Mouse (Mus musculus) mouse trophoblast stem cell (cell line): ENCODE results near the gene Ahcy.
"Not testable (repeated sequence)": the region's sequence is repeated elsewhere in the genome, so short reads cannot be mapped to it uniquely, and the experiment has no call there.

ENCODE experiments used
- in situ Hi-C, 2 experiments: fragments of 300-500 bp; cut with MseI, MboI; formaldehyde crosslinking; loops; 2 replicates in 1 of 2; 3 replicates in 1 of 2; pipeline ENCODE4 v1.15.1; 2025

Ahcy gene

DNA sequence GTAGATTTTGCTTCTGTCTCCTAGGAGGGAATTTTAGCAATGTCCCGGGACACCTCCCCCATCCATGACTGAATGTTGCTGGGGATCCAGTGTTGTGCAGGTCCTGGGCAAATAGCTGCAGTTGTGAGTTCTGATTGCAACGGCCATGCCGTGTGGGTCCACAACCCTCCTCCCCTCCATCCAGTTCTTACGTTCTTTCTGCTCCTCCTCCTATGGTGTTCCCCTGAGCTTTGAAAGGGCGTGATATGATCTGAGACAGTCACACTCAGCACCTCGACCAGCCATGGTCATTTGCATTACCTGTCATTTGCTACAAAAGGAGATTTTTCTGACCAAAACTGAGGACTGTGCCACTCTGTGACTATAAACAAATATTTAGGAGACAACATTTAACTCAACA is 1.4 kb upstream of the Ahcy start:
- in situ Hi-C loops = no loop called here

DNA sequence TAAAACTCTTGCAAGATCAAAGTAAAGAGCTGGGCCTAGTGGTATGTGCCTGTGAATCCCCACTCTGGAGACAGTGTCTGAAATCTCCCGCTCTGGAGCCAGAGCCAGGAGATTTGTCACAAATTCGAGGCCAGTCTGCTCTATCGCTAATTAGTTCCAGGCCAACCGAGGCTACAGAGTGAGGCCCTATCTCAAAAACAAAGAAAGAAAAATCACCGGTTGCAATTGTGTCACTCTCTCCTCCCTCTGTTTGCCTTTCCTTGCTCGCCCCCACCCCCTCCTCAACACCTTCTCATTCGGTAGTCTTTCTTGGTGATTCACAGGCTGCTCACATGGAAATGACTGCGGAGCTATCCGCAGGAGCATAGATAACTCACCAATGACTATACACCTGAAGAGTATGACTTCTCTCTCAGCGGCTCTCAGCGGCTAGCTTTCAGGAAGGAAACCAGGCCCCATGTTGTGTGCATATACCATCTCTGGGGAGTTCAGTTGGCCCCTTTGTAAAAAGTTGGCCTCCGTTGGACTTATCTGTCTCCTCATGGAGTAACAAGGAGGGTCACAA is 551 bp upstream of the Ahcy start:
- in situ Hi-C loops = no loop called here

DNA sequence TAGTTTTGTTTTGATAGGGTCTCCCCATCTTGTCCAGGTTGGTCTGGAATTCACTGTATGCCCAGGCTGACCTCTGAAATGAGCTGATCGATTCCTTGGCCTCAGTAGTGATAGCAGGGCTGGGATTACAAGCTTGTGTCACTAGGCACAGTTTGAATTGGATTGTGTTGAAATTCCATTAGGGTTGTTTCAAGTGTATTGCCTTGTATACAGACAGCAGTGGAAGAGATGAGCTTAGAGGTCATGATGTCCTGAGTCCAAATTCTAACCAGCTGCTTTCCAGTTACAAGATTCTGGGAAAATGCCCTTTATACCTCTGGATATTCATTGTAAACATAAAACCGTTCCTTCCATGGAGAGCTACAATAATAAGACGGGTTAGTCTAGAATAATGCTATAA is 950 bp downstream of the Ahcy start:
- in situ Hi-C loops = no loop called here

DNA sequence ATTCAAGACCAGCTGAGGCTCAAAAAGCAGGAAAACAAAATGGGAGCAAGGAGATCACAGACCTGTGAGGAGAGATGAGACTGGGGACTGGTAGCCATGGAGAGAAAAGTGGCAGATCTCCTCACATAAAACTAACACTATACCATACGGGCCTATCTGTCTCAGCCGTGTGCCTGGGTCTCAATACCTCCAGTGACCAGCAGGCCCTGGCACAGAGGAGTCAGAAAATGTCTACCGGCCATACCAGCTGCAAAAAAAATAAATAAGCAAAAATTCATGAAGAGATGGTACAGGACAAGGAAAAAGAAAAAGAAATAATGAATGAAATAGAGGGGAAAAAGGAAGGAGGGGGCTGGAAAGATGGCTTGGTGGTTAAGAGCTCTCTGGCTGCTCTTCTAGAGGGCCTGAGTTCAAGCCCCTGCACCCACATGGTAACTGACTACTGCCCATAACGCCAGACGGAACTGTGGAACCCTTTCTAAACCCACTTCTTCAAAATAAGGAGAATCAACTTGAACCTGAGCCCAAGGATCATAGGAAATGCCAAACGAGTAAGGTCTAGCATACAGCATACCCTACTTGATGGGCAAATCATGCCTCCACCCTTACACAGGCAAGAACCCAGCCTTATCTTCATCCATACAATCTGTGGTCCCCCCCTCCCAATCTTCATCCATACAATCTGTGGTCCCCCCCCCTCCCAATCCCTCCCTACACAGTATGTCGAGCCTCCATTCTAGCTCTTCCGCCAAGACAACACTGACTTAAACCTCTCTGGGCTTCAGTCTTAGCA is 1.7 kb downstream of the Ahcy start:
- in situ Hi-C loops = no loop called here

DNA sequence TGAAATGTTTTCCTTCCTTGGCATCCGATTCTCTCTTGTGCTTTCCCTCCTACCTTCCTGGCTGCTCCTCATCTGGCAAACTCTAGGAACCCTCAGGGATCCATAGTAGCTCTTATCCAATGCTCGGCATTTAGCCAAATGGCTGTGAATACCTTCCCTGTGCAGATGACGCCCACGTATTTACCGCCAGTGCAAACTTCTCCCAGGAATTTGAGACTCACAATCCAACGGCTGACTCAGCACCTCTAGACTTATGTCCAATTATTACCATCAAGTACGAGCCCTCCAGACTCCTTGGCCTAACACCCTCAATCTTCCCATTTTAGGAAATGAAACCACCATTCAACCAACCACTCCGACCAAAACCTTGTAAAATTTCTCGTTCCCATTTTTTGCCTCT is 3.3 kb downstream of the Ahcy start:
- in situ Hi-C loops = no loop called here

DNA sequence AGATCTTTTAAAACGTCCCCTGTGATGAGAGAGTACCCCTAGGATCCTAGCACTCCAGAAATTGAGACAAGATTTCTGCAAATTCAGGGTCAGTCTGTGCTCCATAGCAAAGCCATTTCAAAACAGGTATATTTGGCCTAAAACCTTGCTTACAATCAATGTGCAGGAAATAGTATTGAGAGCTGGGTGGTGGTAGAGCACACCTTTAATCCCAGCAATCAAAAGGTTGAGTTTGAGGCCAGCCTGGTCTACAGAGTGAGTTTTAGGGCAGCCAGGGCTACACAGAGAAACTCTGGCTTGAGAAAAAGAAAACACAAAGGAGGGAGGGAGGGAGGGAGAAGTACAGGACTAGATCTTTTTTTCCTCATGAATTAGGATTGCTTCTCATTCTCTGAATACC is 16.9 kb downstream of the Ahcy start:
- in situ Hi-C loops = no loop called here

DNA sequence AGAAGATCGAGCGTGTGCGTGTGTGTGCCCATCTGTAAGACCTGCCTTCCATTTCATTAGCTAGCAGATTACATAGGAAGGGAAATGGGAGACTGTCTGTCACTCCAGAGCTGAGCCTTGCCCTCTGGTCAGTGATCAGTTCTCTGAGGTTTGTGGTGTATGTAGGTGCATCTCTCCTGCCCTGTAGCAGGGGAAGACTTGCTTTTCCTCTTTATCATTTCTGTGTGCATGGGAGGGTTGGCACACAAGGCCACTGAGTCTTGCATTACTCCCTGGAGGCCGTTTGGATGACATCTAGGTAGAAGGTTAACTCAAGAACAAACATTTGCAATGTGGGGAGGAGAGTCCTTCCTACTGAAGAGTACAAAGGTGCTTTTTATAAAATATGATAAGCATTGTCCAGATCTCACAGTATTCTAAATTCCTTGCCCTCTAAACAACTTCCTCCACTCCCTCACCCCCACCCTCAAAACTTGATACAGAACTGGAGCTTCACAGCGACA is 18.2 kb downstream of the Ahcy start:
- in situ Hi-C loops = no loop called here

DNA sequence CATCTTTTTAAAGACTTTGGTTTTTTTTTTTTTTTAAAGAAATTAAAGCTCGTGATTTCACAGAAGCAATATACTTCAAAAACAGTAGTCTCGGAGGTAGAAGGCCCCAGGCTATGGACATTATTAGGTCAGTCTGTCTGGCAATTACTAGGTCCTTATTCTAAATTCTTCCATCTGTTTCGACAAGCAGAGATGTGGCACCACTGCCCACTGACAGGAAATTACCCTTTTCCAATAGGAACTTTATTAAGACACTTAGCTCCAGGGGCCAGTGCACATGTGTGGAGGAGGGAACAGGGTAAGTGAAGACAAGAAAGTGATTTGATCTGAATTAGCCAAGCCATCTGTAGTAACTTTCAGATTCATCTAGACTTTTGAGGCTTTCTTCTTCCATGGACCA is 19.6 kb downstream of the Ahcy start:
- in situ Hi-C loops = no loop called here

DNA sequence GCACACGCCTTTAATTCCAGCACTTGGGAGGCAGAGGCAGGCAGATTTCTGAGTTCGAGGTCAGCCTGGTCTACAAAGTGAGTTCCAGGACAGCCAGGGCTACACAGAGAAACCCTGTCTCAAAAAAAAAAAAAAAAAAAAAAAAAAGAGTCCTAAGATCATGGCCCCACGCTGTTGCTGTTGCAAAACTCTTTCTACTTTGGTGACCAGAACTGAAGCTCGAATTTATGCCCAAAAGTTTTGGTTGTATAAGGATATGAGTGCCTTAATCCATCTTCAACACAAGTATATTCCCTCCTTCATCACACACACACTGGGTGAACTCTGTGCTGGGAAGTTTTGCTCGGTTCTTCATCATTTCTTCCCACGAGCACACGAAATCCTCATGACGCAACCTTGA is 20.8 kb downstream of the Ahcy start:
- in situ Hi-C loops = not testable (repeated sequence)

DNA sequence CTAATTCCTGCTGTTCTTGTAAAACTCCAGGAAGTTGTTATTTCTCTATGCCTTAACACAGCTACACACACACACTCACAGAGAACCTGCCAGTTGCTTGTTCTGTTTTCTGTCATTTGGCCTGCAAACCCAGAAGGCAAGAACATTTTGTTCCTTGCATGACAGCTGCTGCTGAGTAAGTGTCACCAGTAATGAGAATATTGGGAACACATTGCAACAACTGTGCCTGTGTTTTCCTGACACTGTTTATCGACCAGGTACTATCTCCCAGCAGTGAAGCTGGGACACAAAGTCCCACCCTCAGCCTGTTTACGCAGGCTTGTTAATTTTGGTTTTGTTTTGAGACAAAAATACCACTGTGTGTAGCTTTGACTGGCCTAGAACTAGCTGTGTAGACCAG is 21.6 kb downstream of the Ahcy start:
- in situ Hi-C loops = no loop called here

DNA sequence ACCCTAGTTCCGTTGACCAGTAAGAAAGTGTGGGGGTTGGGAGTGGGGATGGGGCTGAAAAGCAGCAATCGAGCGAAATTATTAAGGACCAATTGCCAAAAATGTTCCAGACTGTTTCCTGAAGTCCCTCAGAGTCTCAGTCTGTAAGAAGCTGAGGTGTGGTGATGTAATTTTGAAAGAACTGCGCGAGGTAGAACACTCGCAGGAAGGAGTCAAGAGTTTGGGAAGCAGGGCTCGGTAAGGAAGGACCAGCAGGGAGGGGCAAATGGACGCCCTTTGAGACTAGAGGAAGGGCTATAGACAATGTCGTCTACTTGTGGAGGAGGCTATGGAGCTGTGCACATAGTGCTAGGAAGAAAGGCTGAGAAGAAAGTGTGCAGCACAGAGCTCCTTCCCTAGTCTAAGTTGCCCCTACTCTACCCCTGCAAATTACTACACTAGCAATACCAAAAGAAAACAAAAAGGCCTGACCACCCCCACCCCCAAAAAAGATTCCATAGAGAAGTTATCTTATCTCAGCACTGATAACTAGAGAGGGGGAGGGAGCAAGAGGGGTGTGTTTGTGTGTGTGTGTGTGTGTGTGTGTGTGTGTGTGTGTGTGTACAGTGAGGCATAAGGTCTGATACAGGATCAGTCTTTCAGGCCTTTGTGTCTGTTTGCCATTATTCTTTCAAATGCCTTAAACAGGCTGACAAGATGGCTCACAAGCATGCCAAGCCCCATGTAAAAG is 22.5 kb downstream of the Ahcy start:
- in situ Hi-C loops = no loop called here

DNA sequence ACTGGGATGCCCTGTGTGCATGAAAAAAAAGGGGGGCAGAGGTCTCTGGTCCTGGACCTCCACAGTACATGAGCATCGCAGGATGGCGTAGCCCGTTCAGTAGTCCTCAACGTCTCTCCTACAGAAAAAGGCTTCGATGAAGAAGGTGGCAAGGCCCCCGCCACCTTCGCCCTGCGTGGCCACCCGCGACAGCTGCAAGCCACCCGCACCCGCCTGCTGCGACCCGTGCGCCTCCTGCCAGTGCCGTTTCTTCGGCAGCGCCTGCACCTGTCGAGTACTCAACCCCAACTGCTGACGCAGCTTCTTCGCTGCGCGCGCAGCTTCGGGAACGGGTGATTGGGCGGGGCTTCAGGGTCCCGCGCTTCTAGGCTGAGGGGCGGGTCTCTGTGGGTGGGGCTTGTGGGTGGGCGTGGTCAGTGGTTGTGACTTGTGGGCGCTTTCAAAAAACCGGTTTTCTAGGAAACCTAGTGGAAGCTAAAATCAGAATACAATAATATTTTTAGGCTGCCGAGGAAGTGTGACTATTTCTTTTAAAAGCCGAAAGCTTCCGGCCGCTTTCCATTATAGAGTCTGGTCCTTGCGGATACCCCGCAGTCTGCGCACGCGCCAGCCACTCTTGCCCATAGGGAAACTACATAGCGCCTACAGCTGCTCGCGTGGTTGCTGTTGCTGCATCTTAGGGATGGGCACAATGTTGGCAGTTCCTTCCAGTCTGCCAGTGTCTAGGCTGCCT is 23.6 kb downstream of the Ahcy start:
- in situ Hi-C loops = no loop called here

DNA sequence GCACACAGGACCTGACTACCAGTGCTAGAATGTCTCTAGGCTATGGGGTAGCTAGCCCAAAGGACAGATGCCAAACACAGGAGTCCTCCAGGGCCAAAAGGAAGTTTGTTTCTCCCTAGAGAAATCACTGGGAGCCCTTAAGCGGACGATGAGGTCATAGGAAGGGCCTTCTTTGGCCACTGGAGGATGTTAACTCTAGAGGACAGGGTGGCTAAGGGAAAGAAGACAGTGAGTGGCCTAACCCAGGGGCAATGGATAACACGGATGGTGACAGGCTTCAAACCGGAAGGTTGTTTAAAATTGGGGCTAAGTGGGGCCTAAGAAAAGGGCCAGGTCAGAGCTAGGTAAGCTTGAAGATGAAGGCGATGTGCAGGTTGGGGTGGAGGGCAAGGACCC is 24.2 kb downstream of the Ahcy start:
- in situ Hi-C loops = no loop called here

DNA sequence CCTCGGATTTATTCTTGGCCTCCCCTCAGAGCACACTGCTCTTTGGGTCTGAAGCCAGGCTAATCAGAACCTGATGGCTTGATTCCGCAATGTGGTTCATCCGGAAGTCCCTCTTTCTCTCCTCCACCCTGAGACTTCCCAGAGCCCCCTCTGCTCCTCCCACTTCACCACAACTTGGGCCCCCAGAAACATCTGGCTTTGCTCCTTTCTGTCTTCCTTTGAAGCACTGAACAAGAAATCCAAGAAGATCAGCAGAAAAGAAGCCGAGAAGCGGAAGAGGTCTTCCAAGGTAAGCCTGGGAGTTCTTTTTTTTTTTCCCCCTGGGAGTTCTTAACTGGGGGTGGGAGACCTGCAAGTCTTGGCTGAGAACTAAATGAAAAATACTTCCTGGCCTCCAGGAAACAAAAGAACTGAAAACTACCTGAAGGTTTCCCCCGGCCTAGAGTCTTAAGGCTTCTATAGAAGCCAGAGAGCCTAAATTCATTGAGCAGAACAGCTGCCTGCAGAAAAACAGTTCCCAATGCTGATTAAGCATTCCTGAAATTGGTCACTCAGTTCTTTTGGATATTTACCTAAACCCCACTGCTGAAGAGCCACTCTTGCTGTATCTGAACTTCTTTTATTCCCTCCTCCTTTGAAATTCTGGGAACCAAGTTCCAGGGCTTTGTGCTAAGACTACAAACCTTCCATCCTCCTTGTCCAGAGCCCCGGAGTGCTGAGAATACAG is 26.7 kb downstream of the Ahcy start:
- in situ Hi-C loops = no loop called here

DNA sequence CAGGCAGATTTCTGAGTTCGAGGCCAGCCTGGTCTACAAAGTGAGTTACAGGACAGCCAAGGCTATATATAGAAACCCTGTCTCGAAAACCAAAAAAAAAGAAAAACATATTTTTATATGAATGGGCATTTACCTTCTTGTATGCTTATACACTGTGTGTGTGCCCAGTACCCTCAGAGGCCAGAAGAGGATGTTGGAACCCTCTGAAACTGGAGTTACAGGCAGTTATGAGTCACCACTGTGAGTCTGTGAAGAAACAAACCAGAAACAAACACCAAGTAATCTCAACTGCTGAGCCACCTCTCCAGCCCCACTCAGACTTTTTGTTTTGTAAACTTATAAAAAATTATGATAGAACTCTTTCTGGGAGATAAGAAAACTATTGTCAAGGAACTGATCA is 27.5 kb downstream of the Ahcy start:
- in situ Hi-C loops = no loop called here

DNA sequence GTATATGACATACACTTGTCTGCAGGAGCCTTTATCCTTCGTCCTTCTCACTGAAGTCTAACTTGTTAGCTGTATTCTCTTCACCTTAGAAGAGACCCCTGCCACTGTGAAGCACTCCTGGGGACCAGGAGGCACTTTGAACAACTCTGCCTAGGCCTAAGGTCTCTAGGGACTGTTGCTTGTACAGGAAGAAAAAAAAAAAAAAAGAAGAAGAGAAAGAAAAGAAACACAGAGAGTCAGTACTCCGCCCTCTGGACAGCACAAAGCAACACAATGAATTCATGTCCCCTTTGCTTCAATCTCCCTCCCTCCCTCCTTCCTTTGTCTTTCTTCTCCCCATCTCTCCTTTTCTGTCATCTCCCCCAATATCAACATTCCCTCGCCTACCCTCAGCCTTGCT is 29.2 kb downstream of the Ahcy start:
- in situ Hi-C loops = no loop called here

DNA sequence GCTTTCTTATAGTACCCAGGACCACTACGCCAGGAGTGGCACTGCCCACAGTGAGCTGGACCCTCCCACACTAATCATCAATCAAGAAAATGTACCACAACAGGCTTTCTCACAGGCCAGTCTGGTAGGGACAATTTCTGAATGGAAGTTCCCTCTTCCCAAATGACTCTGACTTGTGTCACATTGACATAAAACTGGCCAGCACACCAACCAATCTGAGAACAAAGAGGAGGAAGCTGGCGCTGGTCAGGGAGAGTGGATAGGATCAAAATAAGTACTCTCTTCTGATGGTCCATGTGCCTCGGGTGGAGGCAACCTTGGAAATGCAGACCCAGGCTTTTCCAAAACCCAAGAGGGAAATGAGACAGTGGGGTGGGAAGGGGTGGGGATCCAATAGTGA is 29.8 kb downstream of the Ahcy start:
- in situ Hi-C loops = loop anchor here in 1 of 2 experiments (5.0 kb wide), 1 partner anchor 42 kb away; no protein-coding TSS in a partner anchor

DNA sequence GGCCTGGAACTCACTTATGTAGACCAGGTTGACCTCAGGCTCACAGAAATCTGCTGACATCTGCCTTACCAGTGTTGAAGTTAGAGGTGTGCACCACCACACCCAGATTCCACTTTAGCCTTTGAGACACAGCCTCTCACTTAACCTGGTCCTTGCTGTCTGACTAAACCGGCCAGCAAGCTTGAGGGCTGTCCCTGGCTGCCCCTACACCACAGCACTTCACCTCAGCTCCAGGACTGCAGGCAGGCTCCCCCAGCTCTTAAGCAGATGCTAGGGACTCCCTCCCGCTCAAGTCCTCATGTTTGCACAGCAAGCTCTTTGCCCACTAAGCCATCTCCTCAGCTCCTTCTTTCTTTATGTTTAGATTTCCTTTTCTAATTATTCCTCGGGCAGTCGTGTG is 34.3 kb downstream of the Ahcy start:
- in situ Hi-C loops = loop anchor here in 1 of 2 experiments (5.0 kb wide), 1 partner anchor 38 kb away; no protein-coding TSS in a partner anchor

DNA sequence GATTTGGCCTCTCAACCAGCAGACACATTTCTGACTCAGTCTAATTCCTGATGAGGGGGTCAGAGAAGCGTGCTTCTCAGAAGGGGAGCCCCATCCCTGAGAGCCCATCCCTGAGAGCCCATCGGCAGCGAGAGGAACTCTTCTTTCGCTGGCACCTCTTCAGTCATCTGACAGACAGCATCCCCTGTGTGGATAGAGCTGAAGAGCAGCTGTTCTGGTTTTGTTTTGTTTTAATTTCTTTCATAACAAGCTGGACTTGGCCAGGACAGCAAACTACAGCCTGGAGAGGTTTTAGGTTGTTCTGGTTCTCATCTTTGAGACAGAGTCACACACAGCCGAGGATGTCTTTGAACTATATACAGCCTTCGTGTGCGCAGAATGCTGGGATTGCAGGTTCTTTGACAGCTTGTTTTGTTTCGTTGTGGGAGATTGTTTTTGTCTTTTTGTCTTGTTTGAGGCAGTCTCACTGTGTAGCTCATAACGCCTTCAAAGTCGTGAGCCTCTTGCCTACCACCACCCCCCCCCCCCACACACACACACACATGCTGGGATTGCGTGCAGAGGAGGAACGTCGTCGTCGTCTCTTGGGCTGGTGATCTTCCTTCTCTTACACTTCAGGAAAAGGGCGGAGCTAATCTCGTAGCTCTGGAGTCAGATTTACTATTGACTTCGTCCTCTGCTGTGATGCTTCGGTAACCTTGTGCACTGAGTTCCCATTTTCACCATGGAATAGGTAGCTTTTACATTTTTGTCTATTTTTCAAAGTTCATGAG is 41.2 kb downstream of the Ahcy start:
- in situ Hi-C loops = no loop called here

DNA sequence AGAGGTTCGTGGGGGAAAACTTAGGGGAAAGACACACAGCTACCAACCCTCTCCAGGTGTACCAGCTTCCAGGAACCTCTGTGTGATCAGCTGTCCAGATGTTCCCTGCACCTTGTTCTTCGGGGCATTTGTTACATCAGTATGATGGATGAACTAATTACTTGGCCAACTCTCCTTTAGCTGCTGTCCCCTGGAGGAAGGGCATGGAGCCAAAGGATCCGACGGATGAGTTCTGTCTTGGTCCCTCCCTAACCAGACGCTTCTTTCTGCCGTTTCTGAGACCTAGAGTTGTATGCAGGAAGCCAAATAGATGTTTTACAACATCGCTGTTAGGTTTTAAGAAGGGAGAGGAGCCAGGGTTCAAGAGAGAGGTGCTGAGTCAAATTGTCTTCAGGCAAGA is 43.5 kb downstream of the Ahcy start:
- in situ Hi-C loops = no loop called here
